18 mouse cellular contexts compared by ENCODE assay signal in the genomic region with DNA sequence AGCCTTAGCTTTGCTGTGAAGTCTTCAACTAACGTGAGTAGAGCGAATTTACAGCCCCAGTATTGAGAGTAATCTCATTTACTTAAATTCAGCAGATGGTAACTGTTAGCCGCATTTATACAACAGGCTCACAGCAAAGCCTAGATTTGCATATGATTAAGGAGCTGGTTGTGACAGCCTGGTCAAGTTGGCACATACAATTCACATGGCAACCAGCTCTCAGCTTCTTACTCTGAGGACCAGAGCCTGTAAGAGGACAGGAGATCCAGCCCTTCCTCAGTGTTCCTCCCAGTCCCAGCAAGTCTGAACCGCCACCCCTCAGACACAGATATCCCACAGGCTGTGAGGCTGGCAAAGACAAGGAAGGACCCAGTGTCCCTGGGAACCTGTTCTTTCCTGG.
DNase-seq lines count a peak whose midpoint lies in the region; ATAC-seq and TF ChIP-seq lines count a peak whose summit lies in the region.
"Had no signal": no experiment of that assay in that cellular context is flagged by ENCODE, and none has a peak within 500 bp of the region (broad histone marks: within the 10 kb centered on the region; RNA-seq: fewer than 3 reads in every experiment).

No protein-coding gene starts in this region.

- no peak for TF ChIP-seq EP300 in lung, postnatal 0 days (IDR thresholded peaks at IDR 0.05)

- intact Hi-C loops in gastrocnemius, adult 2 months (cut with DNase I): no loop called here

- H3K27ac ChIP-seq in forebrain, embryonic 13.5 days: peak overlapping the region; percentile 72
- H3K27ac ChIP-seq in forebrain, embryonic 10.5 days: no peak overlapping the region
- H3K27ac ChIP-seq in lung, postnatal 0 days (ENCODE audit: low read length): no peak overlapping the region
- peak overlapping the region; percentile 25; the same call in 1 of the 2 replicates for H3K27ac ChIP-seq in limb, embryonic 10.5 days
- H3K27ac ChIP-seq in gastrocnemius, adult 2 months: no peak overlapping the region
- H3K27ac ChIP-seq: embryonic facial prominence, embryonic 12.5 days; heart, adult 2 months; liver, embryonic 13.5 days; macrophage had no signal

- H3K4me3 ChIP-seq in forebrain, embryonic 13.5 days: no peak overlapping the region
- H3K4me3 ChIP-seq in forebrain, embryonic 10.5 days: no peak overlapping the region
- H3K4me3 ChIP-seq in lung, postnatal 0 days (ENCODE audit: low read depth, low read length): no peak overlapping the region
- H3K4me3 ChIP-seq in limb, embryonic 10.5 days: no peak overlapping the region
- H3K4me3 ChIP-seq in gastrocnemius, adult 2 months: no peak overlapping the region
- H3K4me3 ChIP-seq: embryonic facial prominence, embryonic 12.5 days; heart, adult 2 months; liver, embryonic 13.5 days had no signal

- no peak overlapping the region for H3K4me2 ChIP-seq in forebrain, embryonic 13.5 days
- no peak overlapping the region for H3K4me2 ChIP-seq in lung, postnatal 0 days (replicated peaks; ENCODE audit: low read depth, low read length)
- H3K4me2 ChIP-seq: embryonic facial prominence, embryonic 12.5 days; liver, embryonic 13.5 days had no signal

- H3K9ac ChIP-seq in forebrain, embryonic 13.5 days: no peak overlapping the region
- no peak overlapping the region for H3K9ac ChIP-seq in lung, postnatal 0 days (replicated peaks; ENCODE audit: low read depth)
- H3K9ac ChIP-seq: embryonic facial prominence, embryonic 12.5 days; liver, embryonic 13.5 days had no signal

- no peaks in the 10 kb centered on the region for H3K27me3 ChIP-seq in forebrain, embryonic 13.5 days
- no peaks in the 10 kb centered on the region for H3K27me3 ChIP-seq in forebrain, embryonic 10.5 days (ENCODE audit: poor library complexity, severe bottlenecking)
- H3K27me3 ChIP-seq in lung, postnatal 0 days (replicated peaks; ENCODE audit: insufficient read depth, low read length): no peaks in the 10 kb centered on the region
- H3K27me3 ChIP-seq in limb, embryonic 10.5 days (ENCODE audit: low read depth, poor library complexity, severe bottlenecking): no peaks in the 10 kb centered on the region
- H3K27me3 ChIP-seq: embryonic facial prominence, embryonic 12.5 days; liver, embryonic 13.5 days had no signal

- ATAC-seq in forebrain, embryonic 13.5 days: peak; percentile 85
- ATAC-seq in lung, postnatal 0 days: no peak

- no peaks in the 10 kb centered on the region for H3K36me3 ChIP-seq in forebrain, embryonic 13.5 days (ENCODE audit: poor library complexity, severe bottlenecking)
- no peaks in the 10 kb centered on the region for H3K36me3 ChIP-seq in forebrain, embryonic 10.5 days (replicated peaks)
- no peaks in the 10 kb centered on the region for H3K36me3 ChIP-seq in lung, postnatal 0 days (ENCODE audit: insufficient read depth, low read length)
- H3K36me3 ChIP-seq in limb, embryonic 10.5 days: no peaks in the 10 kb centered on the region
- H3K36me3 ChIP-seq: embryonic facial prominence, embryonic 12.5 days; G1E; liver, embryonic 13.5 days had no signal

- H3K4me1 ChIP-seq in forebrain, embryonic 13.5 days: peaks cover 32% of the 10 kb centered on the region
- H3K4me1 ChIP-seq in forebrain, embryonic 10.5 days: peaks cover 16% of the 10 kb centered on the region
- H3K4me1 ChIP-seq in lung, postnatal 0 days (ENCODE audit: insufficient read depth, low read depth, low read length): no peaks in the 10 kb centered on the region
- H3K4me1 ChIP-seq in limb, embryonic 10.5 days: peaks cover 18% of the 10 kb centered on the region
- H3K4me1 ChIP-seq: liver, embryonic 13.5 days had no signal

- 35% methylated on average over 4 of the region's 4 CpGs for WGBS in forebrain, embryonic 13.5 days
- 75% methylated on average over 4 of the region's 4 CpGs for WGBS in forebrain, embryonic 10.5 days
- WGBS in lung, postnatal 0 days: 67% methylated on average over 4 of the region's 4 CpGs
- 64% methylated on average over 4 of the region's 4 CpGs for WGBS in limb, embryonic 10.5 days

- no peak for TF ChIP-seq CTCF in lung, postnatal 0 days (IDR thresholded peaks at IDR 0.05)
- no peak for TF ChIP-seq CTCF in gastrocnemius, adult 2 months (IDR thresholded peaks at IDR 0.05)

- H3K9me3 ChIP-seq in forebrain, embryonic 13.5 days (replicated peaks): no peaks in the 10 kb centered on the region
- no peaks in the 10 kb centered on the region for H3K9me3 ChIP-seq in forebrain, embryonic 10.5 days
- no peaks in the 10 kb centered on the region for H3K9me3 ChIP-seq in lung, postnatal 0 days (ENCODE audit: low read length)
- no peaks in the 10 kb centered on the region for H3K9me3 ChIP-seq in limb, embryonic 10.5 days (replicated peaks)
- H3K9me3 ChIP-seq: embryonic facial prominence, embryonic 12.5 days; G1E; liver, embryonic 13.5 days had no signal

- no peak for DNase-seq in forebrain, embryonic 10.5 days (ENCODE audit: extremely low spot score, low spot score)
- DNase-seq in lung, postnatal 0 days (ENCODE audit: low spot score): peak; percentile 21
- DNase-seq in lung, postnatal 4 days: no peak
- DNase-seq in limb, embryonic 10.5 days (ENCODE audit: low spot score): no peak
- peak; percentile 68 for DNase-seq in telencephalon, adult 2 months (ENCODE audit: low read depth, low spot score)
- no peak for DNase-seq in gastrocnemius, adult 2 months
- DNase-seq in embryo, embryonic 9.5 days (ENCODE audit: extremely low spot score): no peak
- DNase-seq: adrenal gland, postnatal 36 days; B cell, adult 2 months; cerebellum, adult 2 months; heart, adult 2 months; heart, postnatal 36 days; kidney, adult 2 months; liver, embryonic 13.5 days had no signal

Comparison
In these comparisons a context has a peak if more than half of its experiments do, and no peak if none do; other contexts are left out.
1. H3K27ac ChIP-seq: peak in forebrain, embryonic 13.5 days (single experiment) and limb, embryonic 10.5 days (single experiment); none in forebrain, embryonic 10.5 days (single experiment), lung, postnatal 0 days (single experiment) and gastrocnemius, adult 2 months (single experiment).
2. DNase-seq: peak in lung, postnatal 0 days (single experiment) and telencephalon, adult 2 months (single experiment); none in forebrain, embryonic 10.5 days (single experiment), lung, postnatal 4 days (0 of 2), limb, embryonic 10.5 days (single experiment), gastrocnemius, adult 2 months (single experiment) and embryo, embryonic 9.5 days (single experiment).